25 mouse cellular contexts compared by ENCODE assay signal in the genomic region with DNA sequence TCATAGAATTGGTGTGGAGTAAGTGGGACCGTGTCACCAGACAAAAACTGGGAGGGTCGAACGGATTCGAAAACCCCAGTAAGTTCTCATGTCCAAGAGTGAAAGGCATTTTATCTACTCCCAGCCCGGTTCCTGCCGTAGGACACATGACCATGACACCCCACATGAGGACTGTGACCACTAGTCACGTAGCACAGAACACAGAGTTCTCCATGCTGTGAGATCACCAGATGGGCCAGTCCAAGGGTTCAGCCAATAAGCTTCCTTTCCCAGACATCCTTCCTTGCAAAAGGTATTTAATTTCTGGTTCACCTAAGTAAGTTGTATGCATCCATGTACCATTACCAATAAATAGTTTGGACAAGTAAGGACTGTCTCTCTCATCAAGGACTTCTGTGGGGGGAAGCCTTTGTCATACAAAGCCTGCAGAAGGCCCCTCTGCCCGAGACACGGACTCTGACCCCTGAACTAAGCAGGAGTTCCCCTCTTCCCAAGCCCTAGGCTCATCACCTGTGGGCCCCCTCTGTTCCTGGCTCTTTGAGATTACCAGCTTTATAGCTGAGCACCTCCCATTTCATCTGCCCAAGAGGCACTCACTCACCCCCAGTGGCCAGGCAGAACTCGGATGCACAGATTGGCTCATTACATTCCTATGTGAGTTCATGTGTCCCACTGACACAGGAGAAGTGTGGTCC. TPM values are rescaled to one million over a fixed set of nuclear protein-coding genes. Genes with fewer than 3 reads are reported as not detected.
"Had no signal": no experiment of that assay in that cellular context is flagged by ENCODE, and none has a peak within 500 bp of the region (broad histone marks: within the 10 kb centered on the region; RNA-seq: fewer than 3 reads in every experiment).

No protein-coding gene starts in this region.

- H3K4me3 ChIP-seq: heart, embryonic 10.5 days; heart, embryonic 12.5 days; hindbrain, embryonic 10.5 days; hindbrain, embryonic 12.5 days; kidney, embryonic 15.5 days; left cerebral cortex, adult 2 months; limb, embryonic 13.5 days; limb, embryonic 15.5 days; liver, embryonic 12.5 days had no signal

- H3K4me1 ChIP-seq: hindbrain, embryonic 10.5 days; hindbrain, embryonic 12.5 days; limb, embryonic 13.5 days; limb, embryonic 15.5 days had no signal

- H3K9me3 ChIP-seq: heart, embryonic 10.5 days; heart, embryonic 12.5 days; hindbrain, embryonic 10.5 days; hindbrain, embryonic 12.5 days; kidney, embryonic 15.5 days; limb, embryonic 13.5 days; limb, embryonic 15.5 days; liver, embryonic 12.5 days had no signal

- H3K27ac ChIP-seq: heart, embryonic 10.5 days; hindbrain, embryonic 10.5 days; hindbrain, embryonic 12.5 days; hindbrain, embryonic 14.5 days; kidney, embryonic 15.5 days; kidney, postnatal 0 days; left cerebral cortex, adult 2 months; limb, embryonic 13.5 days; limb, embryonic 15.5 days; liver, embryonic 12.5 days had no signal

- H3K9ac ChIP-seq: forebrain, postnatal 0 days; heart, embryonic 12.5 days; hindbrain, embryonic 12.5 days; hindbrain, embryonic 14.5 days; kidney, embryonic 15.5 days; limb, embryonic 13.5 days; limb, embryonic 15.5 days; liver, embryonic 12.5 days had no signal

- H3K36me3 ChIP-seq: heart, embryonic 10.5 days; heart, embryonic 12.5 days; hindbrain, embryonic 10.5 days; hindbrain, embryonic 12.5 days; kidney, embryonic 15.5 days; limb, embryonic 13.5 days; limb, embryonic 15.5 days; liver, embryonic 12.5 days had no signal

- DNase-seq: forebrain, postnatal 0 days; gastrocnemius, postnatal 14 days; gastrocnemius, postnatal 36 days; heart, adult 18-20 months; heart, postnatal 10 days; heart, postnatal 4 days; kidney, adult 11 months; kidney, adult 2 months; kidney, adult 9 months; kidney, postnatal 14 days; kidney, postnatal 36 days; layer of hippocampus, adult 9-11 months had no signal

- H3K4me2 ChIP-seq: heart, embryonic 12.5 days; hindbrain, embryonic 12.5 days; hindbrain, embryonic 14.5 days; kidney, embryonic 15.5 days; limb, embryonic 13.5 days; limb, embryonic 15.5 days; liver, embryonic 12.5 days had no signal

- H3K27me3 ChIP-seq: heart, embryonic 12.5 days; hindbrain, embryonic 12.5 days; kidney, embryonic 15.5 days; limb, embryonic 13.5 days; limb, embryonic 15.5 days; liver, embryonic 12.5 days had no signal

- ATAC-seq: forebrain, postnatal 0 days; hindbrain, embryonic 16.5 days; inflammation-experienced regulatory T-cells, adult 6 months; liver, embryonic 12.5 days had no signal

RNA-seq across cellular contexts. Expression of gene Tnfrsf11a, which starts 26.7 kb away (rescaled TPM):
- polyA plus RNA-seq: inflammation-experienced regulatory T-cells, adult 6 months had no signal
